Mouse (Mus musculus) cerebellum, adult 2 months (tissue): Measurements from ENCODE around the gene Fat1.

Source experiments
- CTCF ChIP-seq: fragments of 200-500 bp; IDR thresholded peaks from 2 replicates; pipeline ENCODE4 v1.5.1; 2011; ENCODE audit warnings: low read depth, mild to moderate bottlenecking, control low read depth, low read length, moderate library complexity, borderline replicate concordance; ENCODE audit not compliant: insufficient read depth
- POLR2A ChIP-seq: fragments of 200-500 bp; IDR thresholded peaks from 2 replicates; pipeline ENCODE4 v1.6.1; 2011; ENCODE audit warnings: low read length, control low read depth, borderline replicate concordance; ENCODE audit not compliant: insufficient read depth

DNA sequence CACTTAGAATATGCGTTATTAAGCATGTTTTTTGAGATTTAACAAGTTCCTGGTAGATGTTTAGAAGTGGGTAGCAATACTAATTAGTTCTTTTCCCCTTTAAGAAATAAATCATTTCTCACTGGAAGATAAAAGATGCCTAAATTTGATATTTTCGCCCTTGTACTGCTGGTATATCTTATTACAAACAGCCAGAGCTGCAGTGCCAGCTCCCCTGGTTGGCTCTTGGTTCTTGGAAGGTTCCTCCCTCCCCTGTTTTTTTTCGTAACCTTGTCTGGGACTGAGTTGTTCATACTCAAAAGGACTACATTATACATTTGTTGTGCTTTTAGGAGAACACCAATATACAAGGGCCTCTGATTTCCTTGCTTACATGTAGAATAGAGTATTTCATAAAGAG lies 62.1 kb downstream of the Fat1 start:
- TF ChIP-seq CTCF (no peak), POLR2A (no peak)
